ENCODE assay signal across 21 mouse cellular contexts in the genomic region with DNA sequence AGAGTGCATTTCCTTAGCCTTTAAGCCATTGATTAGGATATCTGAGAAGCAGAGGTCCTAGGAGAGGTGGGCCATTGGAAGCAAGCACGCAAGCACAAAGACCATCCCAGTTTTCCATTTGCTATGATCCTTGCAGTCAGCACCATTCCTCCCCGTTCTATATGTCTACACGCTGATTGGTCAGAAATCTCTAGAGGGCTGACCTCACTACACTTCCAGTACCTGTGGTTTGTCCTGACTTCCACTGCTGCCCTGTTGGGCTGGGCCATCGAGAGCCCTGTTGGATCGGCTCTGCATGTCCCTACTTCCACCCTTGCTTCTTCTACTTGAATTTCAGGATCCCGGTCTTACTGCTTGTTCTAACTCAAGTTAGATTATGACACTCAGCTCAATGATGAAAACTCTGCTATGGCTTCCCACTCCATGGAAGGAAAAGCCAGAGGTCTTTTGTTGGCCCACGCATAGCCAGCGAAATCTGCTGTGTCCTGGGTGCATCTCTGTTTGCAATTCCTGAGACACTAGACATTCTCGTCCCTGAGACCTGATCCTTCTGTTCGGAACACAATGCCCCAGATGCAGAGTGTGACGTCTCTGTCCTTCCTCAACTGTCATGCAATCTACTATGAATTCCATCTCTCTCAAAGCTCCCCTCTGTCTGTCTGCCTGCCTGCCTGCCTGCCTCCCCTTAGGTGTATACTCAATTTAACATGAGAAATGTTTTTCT. TPM values are rescaled to one million over a fixed set of nuclear protein-coding genes. Genes with fewer than 3 reads are reported as not detected.
"Had no signal": no experiment of that assay in that cellular context is flagged by ENCODE, and none has a peak within 500 bp of the region (broad histone marks: within the 10 kb centered on the region; RNA-seq: fewer than 3 reads in every experiment).

No protein-coding gene starts in this region.

- H3K9ac ChIP-seq: limb, embryonic 12.5 days; liver, embryonic 13.5 days; liver, postnatal 0 days; lung, embryonic 15.5 days; midbrain, embryonic 15.5 days; neural tube, embryonic 12.5 days had no signal

- H3K9me3 ChIP-seq: limb, embryonic 12.5 days; liver, embryonic 13.5 days; lung, embryonic 15.5 days; megakaryocyte, embryonic 14.5 days; midbrain, embryonic 15.5 days; neural tube, embryonic 12.5 days had no signal

- H3K4me3 ChIP-seq: limb, embryonic 12.5 days; liver, embryonic 13.5 days; lung, embryonic 15.5 days; megakaryocyte, embryonic 14.5 days; midbrain, embryonic 15.5 days; neural tube, embryonic 12.5 days had no signal

- H3K4me2 ChIP-seq: limb, embryonic 12.5 days; liver, embryonic 13.5 days; lung, embryonic 15.5 days; midbrain, embryonic 11.5 days; midbrain, embryonic 15.5 days; neural tube, embryonic 12.5 days had no signal

- H3K27me3 ChIP-seq: limb, embryonic 12.5 days; liver, embryonic 13.5 days; lung, embryonic 15.5 days; megakaryocyte, embryonic 14.5 days; midbrain, embryonic 15.5 days; neural tube, embryonic 12.5 days had no signal

- H3K36me3 ChIP-seq: limb, embryonic 12.5 days; liver, embryonic 13.5 days; lung, embryonic 15.5 days; midbrain, embryonic 15.5 days; neural tube, embryonic 12.5 days had no signal

- H3K4me1 ChIP-seq: liver, embryonic 13.5 days; megakaryocyte, embryonic 14.5 days; neural tube, embryonic 12.5 days had no signal

- H3K27ac ChIP-seq: kidney, postnatal 0 days; limb, embryonic 12.5 days; liver, embryonic 13.5 days; lung, embryonic 15.5 days; macrophage; midbrain, embryonic 15.5 days; neural tube, embryonic 12.5 days had no signal

- ATAC-seq: midbrain, embryonic 15.5 days had no signal

- DNase-seq: kidney, adult 9 months; kidney, postnatal 36 days; layer of hippocampus, adult 9-11 months; layer of hippocampus, postnatal 36 days; liver; liver, embryonic 13.5 days; liver, postnatal 0 days; lung, postnatal 14 days; spleen, adult 18-20 months; thymus, postnatal 36 days had no signal

RNA-seq across cellular contexts. Expression of a gene that starts 54.6 kb away (rescaled TPM):
- total RNA-seq: monocyte, adult 5-6 weeks; neutrophil, adult 5-6 weeks had no signal
- polyA plus RNA-seq: kidney, postnatal 0 days; macrophage; midbrain, embryonic 11.5 days; midbrain, embryonic 15.5 days; thymus, postnatal 0 days had no signal
